In the genomic region with DNA sequence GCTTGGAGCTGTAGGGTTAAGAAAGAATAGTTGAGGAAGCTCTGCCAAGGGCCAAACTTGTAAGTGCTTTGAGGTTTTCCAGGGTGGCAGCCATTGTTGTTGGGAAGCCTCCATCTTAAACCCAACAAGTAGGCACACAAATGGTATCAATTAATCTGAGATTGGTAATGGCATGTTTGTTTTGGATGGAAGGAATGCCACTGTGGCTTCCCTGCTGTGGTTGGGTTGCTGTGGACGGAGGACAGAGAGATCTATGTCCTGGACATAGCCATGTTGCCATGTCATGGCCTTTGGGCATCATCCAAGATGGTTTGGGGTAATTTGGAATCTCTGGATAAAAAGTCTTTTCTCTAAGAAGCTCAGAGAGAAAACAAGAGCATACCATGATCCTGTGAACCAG, we compare ENCODE assay signal across 27 mouse cellular contexts.
"Had no signal": no experiment of that assay in that cellular context is flagged by ENCODE, and none has a peak within 500 bp of the region (broad histone marks: within the 10 kb centered on the region; RNA-seq: fewer than 3 reads in every experiment).

No protein-coding gene starts in this region.

- H3K4me3 ChIP-seq: gastrocnemius, adult 2 months; heart, embryonic 10.5 days; heart, embryonic 13.5 days; heart, embryonic 15.5 days; hindbrain, embryonic 13.5 days; hindbrain, embryonic 15.5 days; kidney, embryonic 15.5 days; limb, embryonic 13.5 days; limb, embryonic 15.5 days; liver, embryonic 12.5 days had no signal

- H3K36me3 ChIP-seq: heart, embryonic 10.5 days; heart, embryonic 13.5 days; heart, embryonic 15.5 days; hindbrain, embryonic 13.5 days; hindbrain, embryonic 15.5 days; kidney, embryonic 15.5 days; limb, embryonic 13.5 days; limb, embryonic 15.5 days; liver, embryonic 12.5 days had no signal

- ATAC-seq: hindbrain, postnatal 0 days; intestine, embryonic 16.5 days; liver, embryonic 12.5 days had no signal

- H3K4me2 ChIP-seq: heart, embryonic 13.5 days; heart, embryonic 15.5 days; hindbrain, embryonic 13.5 days; hindbrain, embryonic 15.5 days; kidney, embryonic 15.5 days; limb, embryonic 13.5 days; limb, embryonic 15.5 days; liver, embryonic 12.5 days had no signal

- DNase-seq: gastrocnemius, adult 2 months; gastrocnemius, postnatal 10 days; gastrocnemius, postnatal 25 days; heart, adult 18-20 months; heart, postnatal 14 days; heart, postnatal 36 days; kidney, adult 11 months; kidney, adult 2 months; kidney, adult 9 months; kidney, postnatal 14 days; kidney, postnatal 36 days; layer of hippocampus, adult 9-11 months; layer of hippocampus, postnatal 36 days; left cerebral cortex, postnatal 4 days had no signal

- H3K27me3 ChIP-seq: heart, embryonic 15.5 days; hindbrain, embryonic 13.5 days; hindbrain, embryonic 15.5 days; liver, embryonic 12.5 days had no signal

- H3K9ac ChIP-seq: heart, embryonic 13.5 days; heart, embryonic 15.5 days; hindbrain, embryonic 13.5 days; hindbrain, embryonic 15.5 days; kidney, embryonic 15.5 days; limb, embryonic 13.5 days; limb, embryonic 15.5 days; liver, embryonic 12.5 days; liver, embryonic 14.5 days had no signal

- H3K27ac ChIP-seq: gastrocnemius, adult 2 months; heart, embryonic 10.5 days; heart, embryonic 13.5 days; heart, embryonic 15.5 days; hindbrain, embryonic 13.5 days; hindbrain, embryonic 15.5 days; hindbrain, postnatal 0 days; kidney, embryonic 15.5 days; kidney, postnatal 0 days; limb, embryonic 13.5 days; limb, embryonic 15.5 days; liver, embryonic 12.5 days; liver, embryonic 14.5 days had no signal

- H3K4me1 ChIP-seq: liver, embryonic 12.5 days had no signal

- H3K9me3 ChIP-seq: heart, embryonic 10.5 days; heart, embryonic 15.5 days; hindbrain, embryonic 13.5 days; hindbrain, embryonic 15.5 days; kidney, embryonic 15.5 days; limb, embryonic 13.5 days; limb, embryonic 15.5 days; liver, embryonic 12.5 days had no signal
